Mouse (Mus musculus) heart, postnatal 25 days (tissue): ENCODE measurements around the gene Aprt. TPM values are rescaled to one million over a fixed set of nuclear protein-coding genes. Genes with fewer than 3 reads are reported as not detected.
"Not testable (repeated sequence)": the region's sequence is repeated elsewhere in the genome, so short reads cannot be mapped to it uniquely, and the experiment has no call there.

Experiments
- DNase-seq: peaks from one replicate; pipeline ENCODE4 v3.0.0; 2022; ENCODE audit warnings: low spot score
- intact Hi-C: fragments of 180-260 bp; cut with DNase I; formaldehyde crosslinking; loops from one replicate; pipeline ENCODE4 v1.15.1; 2025
- total RNA-seq, 2 experiments: library from RNA; stranded (reverse); gene quantifications; 2 replicates each; pipeline ENCODE4 v1.2.3; 2021

Gene Aprt
- total RNA-seq, 2 experiments from 2014 or later = 30.6 to 39.3 TPM

DNA sequence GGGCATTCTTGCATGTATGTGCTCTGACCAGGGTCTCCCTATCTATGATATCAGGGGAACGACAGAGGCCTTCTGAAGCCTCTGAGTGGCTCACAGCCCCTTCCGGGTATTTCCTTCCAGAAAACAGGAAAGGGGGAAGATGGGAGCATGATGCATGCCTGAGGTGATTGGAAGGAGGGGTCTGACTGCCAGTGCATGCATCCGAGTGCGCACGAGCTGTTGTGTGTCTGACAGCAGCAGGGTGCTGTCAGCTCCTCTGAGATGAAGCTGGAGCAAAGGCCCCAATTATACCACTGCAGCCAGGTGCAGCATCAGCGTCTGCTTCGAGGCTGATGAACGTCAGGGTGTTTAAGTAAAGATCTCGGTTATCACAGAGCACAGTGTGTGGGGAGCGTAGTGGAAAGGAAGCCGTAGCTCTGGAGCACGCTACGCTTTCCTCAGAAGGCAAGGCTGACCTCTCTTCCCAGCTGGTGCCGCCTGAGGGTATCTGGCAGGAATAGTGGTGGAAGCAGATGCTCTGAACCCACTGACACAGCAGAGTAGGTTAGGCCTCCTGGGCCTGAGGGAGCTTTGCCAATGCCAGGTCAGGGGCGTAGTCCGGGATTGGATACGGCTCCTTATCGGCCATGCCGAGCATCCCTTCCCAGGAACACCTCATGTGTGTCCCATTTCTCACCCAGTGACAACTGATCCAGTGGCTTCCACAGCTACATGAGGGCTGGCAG lies 17.2 kb upstream of the Aprt start:
- no peak for DNase-seq
- intact Hi-C loops = no loop called here

DNA sequence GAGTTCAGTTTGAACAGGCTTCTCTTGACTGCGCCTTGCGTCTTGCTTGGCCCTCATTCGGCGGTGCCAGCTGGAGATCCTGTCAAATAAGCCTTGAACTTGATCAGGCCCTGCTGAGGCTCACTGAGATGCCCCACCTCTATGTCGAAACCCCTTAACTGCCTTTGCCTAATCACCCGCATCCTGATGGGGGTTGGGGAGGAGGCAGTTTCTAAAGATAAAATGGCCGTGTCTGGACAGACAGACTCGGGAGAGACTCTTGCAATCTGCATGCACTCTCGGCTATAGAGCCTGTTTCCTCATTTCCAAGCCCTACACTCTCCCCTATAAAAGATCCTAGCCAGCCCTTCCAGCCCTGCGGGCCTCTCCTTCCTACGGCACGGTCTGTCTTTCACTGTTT lies 16.5 kb upstream of the Aprt start:
- DNase-seq = no peak
- intact Hi-C loops = no loop called here

DNA sequence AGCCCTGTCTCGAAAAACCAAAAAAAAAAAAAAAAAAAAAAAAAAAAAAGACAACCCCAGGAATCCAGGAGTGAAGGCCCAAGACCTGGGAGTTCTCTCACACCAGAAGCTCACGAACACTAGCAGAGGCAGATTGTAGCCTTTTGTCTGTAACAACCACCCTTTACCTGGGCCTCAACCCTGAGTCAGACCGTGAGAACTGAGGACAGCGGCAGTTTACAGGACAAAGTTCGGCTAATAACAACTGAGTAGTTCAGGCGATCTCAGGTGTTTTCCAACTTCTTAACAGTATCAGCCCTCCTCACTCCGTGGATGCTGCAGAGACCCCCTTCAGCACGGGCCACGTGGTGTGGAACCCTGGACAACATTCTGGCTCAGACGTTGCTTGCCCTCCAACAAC lies 10.0 kb upstream of the Aprt start:
- intact Hi-C loops = no loop called here
- DNase-seq = no peak

DNA sequence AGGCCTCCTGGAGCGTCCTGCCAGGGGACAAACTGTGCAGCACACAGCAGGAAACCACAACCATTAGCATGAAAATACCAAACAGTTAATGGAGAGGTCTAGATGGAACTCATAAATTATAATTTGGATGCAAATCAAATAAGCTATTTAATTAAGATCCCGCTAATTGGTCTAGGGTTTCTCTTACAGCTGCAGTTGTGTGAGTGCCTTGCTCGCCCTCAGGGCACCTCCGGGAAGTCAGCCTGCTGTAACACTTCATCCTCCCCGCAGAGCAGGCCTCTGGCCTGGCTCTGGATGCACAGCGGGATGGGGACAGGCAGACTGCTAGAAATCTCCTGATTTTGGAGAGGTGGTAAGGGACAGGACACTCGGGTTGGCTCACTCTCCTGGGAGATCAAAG lies 9.5 kb upstream of the Aprt start:
- DNase-seq = no peak
- intact Hi-C loops = no loop called here

DNA sequence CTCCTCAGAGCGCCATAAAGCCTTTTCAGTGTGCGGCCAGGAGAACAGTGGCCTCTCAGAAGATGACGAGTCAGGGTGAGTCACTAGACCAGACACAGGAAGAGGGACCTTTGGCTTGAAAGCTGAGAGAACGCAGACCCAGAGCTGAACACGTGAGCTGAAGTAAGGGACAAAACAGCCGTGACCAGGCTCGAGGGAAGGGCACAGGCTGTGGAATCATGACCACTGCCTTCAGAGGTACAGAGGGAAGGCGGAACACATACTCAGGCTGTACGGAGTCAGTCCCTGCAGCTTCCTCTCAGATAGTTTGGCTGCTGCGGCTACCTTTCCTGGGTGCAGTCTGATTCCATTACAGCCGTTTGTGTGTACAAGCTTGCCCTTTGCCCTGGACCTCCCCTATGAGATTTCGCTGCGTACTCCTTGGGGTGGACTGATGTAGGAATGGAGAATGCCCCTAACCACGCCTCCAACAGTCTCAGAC lies 8.7 kb upstream of the Aprt start:
- DNase-seq = no peak
- intact Hi-C loops = no loop called here

DNA sequence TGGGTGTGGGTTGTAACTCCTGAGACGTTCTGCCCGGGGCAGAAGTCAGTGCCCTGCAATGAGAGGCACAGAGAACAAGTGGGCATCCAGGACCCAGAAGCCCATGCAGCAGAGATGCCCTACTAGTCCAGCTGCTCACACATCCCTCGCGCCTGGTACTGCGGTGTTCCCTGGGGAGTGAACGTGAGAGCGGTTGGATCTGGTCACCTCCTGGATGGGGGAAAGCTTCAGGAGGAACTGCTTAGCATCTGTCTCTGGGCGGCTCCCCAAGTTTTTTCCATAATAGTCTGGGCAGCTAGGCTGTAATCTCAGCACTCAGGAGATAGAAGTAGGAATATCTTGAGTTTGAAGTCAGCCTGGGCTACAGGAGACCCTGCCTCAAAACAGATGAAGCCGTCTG lies 8.3 kb upstream of the Aprt start:
- DNase-seq = no peak
- intact Hi-C loops = no loop called here

DNA sequence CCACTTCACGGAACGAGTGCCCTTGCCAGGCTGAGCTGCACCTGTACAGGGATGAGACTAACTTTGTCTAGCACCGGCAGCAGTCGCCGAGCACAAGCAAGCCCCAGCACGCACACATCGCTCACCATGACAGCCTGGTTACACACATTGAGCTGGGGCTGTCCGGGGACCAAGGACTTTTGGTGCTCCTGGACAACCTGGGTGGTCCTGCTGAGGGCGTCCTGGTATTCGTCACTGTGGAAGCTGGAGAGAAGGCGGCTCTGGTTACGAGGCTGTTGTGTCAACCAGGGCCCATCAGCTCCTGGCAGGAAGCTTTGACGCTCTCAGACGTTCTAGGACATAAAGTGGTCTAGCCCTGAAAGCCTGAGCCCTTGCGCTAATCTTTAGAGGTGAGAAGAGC lies 4.2 kb upstream of the Aprt start:
- intact Hi-C loops = no loop called here
- no peak for DNase-seq

DNA sequence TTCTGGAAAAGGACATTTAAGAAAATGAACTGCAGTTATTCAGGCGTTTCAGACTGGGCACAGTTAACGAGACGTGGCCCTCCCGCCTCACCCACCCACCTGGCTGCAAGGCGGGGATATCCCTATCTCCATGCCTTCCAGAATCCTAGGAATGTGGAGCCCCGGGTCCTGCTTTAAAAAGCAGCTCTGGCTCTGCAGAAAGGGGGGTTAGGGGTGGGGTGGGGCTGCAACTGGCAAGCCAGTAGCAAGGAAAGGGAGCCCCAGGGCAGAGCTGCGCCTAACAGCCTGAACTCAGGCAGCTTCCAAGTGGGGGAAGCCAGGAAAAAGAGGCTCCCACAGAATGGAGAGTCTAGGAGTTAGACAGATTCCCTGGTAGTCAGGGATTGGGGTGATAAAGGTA lies 2.5 kb upstream of the Aprt start:
- no peak for DNase-seq
- intact Hi-C loops = no loop called here

DNA sequence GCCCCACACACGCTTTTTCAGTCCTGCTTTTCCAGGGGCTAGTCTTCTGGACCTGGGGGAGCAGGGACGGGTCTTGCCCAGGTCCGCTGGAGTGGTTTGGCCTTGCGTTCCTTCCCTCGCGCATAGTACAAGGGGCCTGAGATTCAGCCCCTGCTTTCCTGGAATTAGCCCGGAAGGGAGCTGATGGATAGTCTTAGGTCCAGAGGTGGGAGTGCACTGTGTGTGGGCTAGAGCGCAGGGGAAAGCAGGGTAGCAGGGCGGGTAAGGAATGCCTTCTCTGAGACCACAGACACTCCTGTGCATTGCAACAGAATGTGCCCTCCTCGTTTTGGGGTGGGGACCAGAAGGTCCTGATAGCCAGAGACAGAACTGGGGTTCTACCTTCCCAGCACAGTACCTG lies 407 bp upstream of the Aprt start:
- DNase-seq = no peak
- intact Hi-C loops = no loop called here

DNA sequence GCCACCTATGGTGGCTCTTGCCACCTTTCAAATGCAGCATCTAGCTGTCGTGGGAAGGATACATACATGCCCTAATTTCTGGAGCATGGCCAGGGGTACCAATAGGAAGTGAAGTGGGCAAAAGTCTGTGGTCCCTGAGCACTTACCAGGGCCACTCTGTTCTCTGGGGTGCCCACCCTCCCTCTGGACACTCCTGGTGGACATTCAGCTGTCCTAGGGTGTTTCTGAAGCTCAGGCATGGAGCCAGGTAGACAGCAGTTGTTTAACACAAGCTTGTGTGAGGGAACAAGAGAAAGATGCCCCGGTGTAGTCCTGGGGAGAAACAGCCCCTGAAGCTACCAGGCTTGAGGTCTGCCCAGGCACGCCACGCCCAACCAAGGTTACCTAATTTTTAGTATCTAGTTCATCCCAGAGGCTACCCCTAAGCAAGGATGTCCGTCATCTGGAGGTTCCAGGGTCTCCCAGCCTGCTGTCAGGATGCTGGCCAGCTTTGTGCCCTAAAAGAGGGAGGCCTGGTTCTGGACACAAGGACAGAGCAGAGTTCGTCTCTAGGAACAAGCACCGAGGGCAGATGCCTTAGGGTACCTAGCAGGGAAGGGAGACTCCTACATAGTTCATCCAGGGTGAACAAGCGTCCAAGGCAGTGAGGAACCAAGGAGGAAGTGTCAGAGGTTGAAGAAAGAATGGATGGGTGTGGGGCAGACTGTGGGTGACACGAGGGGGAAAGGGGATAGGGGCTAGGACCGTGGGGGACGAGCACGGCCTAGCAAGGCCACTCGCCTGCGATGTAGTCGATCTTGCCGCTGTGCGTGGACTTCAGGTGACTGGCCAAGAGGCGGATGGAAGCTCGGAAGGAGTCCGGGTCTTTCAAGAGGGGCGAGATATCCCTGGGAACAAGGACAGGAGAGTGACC lies 718 bp downstream of the Aprt start:
- intact Hi-C loops = no loop called here
- DNase-seq = no peak

DNA sequence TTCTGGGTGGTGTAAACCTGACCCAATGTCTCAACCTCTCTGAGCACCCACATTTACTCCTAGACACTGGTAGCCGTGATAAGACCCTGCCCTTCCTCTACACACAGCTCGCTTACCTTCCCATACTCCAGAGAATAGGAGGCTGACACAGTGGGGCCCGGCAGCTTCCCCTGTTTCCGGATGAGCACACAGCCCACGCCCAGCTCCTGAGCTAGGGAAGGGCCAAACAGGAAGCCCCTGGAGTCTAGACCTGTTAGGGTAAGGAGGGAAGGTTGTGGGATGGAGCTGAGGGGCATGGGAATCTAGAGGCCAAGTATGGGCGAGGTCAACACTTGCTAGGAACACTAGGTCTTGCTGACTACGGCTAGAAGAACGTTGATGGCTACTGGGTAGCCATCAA lies 1.4 kb downstream of the Aprt start:
- DNase-seq = no peak
- intact Hi-C loops = no loop called here

DNA sequence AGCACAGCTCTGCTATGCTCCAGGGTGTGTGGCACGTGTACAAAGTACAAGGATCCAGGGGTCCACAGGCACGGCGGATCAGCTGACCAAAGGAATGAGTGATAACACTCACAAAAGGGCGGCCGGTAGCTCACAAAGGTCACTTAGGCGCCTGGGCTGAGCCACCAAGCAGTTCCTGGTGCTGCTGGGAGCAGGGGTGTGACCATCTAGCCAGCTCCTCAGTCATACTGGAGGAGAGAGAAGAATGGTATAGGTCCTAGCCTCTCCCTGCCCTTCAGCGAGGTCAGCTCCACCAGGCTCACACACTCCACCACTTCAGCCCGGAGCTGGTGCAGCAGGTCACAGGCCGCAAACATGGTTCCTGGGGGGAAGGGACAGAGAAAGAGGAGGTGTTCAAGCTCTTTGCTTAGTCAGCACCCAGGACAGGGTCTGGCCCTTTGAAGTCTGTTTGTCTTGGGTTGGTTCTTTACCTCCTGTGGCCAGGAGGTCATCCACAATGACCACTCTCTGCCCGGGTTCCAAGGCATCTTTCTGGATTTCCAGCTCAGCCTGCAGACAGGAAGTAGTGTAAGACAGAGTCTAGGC lies 1.9 kb downstream of the Aprt start:
- no peak for DNase-seq
- intact Hi-C loops = no loop called here

DNA sequence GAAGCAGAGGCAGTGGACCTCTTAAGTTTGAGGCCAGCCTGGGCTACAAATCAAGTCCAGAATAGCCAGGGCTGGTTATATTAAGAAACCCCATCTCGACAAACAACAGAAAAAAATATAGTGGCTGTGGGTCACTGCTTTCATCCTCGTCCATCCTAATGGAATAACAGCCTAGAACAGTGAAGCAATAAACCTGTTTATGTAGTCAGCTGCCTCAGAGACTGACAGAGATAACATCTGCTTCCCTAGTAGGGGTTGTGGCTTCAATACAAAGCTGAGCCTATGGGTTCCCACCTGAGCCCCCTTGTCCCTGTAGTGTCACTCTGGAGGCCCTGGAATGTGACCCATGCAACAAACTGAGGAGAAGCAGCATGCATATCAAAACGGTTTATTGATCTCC lies 2.4 kb downstream of the Aprt start:
- no peak for DNase-seq
- intact Hi-C loops = no loop called here

DNA sequence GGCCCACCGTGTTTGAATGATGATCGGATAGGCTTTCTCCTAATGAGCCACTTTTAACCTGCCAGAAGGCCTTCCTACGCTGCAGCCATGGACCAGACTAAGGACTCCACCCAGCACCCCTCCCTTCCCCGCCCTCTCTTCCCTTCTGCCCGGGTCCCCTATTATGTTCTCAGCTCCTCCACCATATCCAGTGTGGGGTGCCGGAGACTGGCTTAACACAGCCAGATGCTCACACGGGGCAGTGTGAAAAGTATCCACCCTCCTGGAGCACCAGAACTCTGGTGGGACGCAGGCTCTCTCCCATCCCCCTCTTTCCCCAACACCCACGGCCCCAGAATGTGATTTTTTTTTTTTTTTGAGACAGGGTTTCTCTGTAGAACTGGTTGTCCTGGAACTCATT lies 3.1 kb downstream of the Aprt start:
- intact Hi-C loops = no loop called here
- DNase-seq = no peak

DNA sequence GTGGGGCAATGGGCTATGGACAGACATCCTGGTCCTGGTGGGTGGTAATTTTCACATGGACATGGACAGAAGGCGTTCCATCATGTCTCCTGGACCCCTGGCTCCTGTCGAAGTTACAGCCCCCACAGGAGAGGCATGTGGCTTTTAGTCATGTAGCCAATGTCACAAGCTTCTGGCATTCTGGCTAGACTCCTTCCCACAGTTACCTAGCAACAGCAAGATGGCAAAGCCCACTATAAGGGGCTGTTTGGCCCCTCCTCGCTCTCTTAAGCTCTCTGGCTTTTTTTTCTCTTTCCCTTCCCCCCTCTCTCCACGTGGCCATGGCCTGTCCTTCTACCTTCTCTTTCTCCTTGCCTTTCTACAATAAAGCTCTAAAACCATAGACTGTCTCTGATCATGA lies 3.5 kb downstream of the Aprt start:
- intact Hi-C loops, DNase-seq: not testable (repeated sequence)

DNA sequence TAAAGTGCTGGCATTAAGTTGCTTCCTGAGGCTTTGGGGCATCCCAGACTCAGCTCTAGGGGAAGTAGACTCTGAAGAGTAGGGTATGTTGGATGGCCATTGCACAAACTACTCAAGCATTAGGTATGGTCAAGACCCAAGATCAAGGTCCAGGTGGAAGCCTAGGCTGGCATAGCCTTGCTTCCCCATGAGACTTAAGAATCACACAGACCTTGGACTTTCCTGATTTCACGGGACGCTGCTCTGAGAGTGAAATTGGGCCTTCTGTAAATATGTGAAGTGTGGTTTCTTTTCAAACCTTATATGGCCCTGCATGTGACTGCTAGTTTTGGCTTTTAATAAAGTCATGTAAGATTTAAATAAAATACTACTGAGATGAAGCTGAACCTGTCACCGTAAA lies 4.0 kb downstream of the Aprt start:
- intact Hi-C loops = no loop called here
- no peak for DNase-seq

DNA sequence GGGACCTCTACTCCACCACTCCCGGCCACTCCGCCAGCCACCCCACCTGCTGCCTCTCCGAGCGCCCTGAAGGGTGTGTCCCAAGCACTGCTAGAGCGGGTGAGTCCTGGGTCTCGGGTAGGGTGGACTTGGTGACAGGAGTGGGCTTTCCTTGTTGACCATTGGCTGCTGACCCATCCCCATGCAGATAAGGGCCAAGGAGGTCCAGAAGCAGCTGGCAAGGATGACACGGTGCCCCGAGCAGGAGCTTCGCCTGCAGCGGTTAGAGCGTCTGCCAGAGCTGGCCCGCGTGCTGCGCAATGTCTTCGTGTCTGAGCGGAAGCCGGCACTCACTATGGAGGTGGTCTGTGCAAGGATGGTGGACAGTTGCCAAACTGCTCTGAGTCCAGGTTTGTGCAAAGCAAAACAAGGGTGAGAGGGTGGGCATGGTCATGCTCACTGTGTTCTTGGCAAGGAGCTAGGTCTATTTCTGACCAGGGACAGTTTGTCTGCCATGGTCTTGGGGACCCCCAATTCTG lies 4.9 kb downstream of the Aprt start:
- no peak for DNase-seq
- intact Hi-C loops = no loop called here

DNA sequence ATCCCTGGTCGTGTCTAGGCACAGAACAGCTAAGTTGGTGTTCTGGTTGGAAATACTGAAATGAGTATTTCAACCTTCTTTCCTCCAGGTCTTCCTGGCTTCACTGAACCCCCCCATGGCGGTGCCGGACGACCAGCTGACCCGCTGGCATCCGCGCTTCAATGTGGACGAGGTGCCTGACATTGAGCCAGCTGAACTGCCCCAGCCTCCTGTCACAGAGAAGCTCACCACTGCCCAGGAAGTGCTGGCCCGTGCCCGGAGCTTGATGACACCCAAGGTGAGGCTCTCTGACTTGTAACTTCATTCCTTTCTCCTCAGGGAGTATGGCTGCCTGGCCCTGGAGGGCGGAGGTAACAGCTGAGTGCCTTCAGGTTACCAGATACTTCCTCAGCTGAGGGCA lies 5.6 kb downstream of the Aprt start:
- intact Hi-C loops = no loop called here
- no peak for DNase-seq

DNA sequence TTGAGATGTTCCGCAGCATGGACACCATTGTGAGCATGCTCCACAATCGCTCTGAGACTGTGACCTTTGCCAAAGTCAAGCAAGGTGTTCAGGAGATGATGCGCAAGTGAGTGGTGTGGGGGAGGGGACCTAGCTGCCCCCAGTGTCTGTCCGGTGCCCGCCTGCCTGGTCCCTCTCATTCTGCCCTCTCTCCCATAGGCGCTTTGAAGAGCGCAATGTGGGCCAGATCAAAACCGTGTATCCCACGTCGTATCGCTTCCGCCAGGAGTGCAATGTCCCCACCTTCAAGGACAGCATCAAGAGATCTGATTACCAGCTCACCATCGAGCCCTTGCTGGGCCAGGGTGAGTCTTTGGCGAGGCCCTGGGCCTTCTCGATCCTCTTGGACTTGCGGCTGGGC lies 6.7 kb downstream of the Aprt start:
- intact Hi-C loops = no loop called here
- no peak for DNase-seq

DNA sequence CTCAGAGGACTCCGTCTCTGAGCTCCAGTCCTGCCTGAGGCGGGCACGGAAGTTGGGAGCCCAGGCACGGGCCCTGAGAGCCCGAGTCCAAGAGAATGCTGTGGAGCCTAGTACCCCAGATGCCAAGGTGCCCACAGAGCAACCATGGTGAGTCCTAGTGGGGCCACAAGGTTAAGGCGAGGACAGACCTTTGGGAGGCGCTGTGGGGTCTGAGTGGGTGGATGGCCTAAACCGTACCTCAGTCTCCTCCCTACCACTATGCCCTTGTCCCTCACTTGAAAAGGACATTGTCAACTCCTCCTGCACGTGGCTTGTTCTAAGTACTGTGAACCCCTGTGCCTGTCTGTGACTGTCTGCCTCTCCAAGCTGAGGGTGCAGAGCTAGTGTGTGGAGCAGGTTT lies 7.4 kb downstream of the Aprt start:
- intact Hi-C loops = no loop called here
- no peak for DNase-seq

DNA sequence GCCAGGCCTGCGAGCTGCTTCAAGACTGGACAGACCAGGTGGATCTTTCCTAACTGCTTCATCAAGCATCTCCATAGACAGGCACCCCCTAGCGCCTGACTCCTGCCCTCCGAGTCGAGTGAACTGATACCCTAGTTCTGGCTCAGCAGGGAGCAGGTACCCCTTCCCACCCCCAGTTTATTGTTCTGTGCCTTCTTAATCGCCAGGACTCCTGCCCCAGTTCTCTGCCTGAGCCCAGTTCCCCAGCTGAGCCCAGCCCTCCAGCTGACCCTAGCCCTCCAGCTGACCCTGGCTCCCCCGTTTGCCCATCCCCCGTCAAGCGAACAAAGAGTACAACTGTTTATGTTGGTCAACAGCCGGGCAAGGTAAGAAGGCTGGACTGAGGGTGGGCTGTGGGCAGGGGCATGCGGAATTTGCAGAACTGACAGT lies 7.8 kb downstream of the Aprt start:
- intact Hi-C loops = no loop called here
- DNase-seq = no peak
